Mouse (Mus musculus) stomach, embryonic 16.5 days (tissue): ENCODE data around the gene Cblc. TPM values are rescaled to one million over a fixed set of nuclear protein-coding genes. Genes with fewer than 3 reads are reported as not detected.

ENCODE experiments used
- ATAC-seq: fragments of 200-750 bp; cut with Nextera tagmentation; 2 replicates; pipeline ENCODE4 v1.8.0; 2017; ENCODE audit warnings: moderate number of reproducible peaks, moderate TSS enrichment; ENCODE audit not compliant: insufficient read depth, low FRiP score
- H3K27ac ChIP-seq: fragments of 300-500 bp; sonication (generic); 2 replicates; pipeline ENCODE4 v1.5.1; 2014; ENCODE audit warnings: low read length
- H3K27me3 ChIP-seq: fragments of 300-500 bp; sonication (generic); 2 replicates; pipeline ENCODE4 v1.6.1; 2014; ENCODE audit warnings: low read length, control low read depth, mixed read lengths; ENCODE audit not compliant: control insufficient read depth, insufficient read depth
- H3K36me3 ChIP-seq: fragments of 300-500 bp; sonication (generic); 2 replicates; pipeline ENCODE4 v1.6.1; 2014; ENCODE audit warnings: low read length; ENCODE audit not compliant: control insufficient read depth, insufficient read depth
- H3K4me1 ChIP-seq: fragments of 300-500 bp; sonication (generic); 2 replicates; pipeline ENCODE4 v1.6.1; 2014; ENCODE audit warnings: low read length, control low read depth, mixed read lengths; ENCODE audit not compliant: control insufficient read depth, insufficient read depth
- H3K4me2 ChIP-seq: fragments of 300-500 bp; sonication (generic); 2 replicates; pipeline ENCODE4 v1.6.1; 2014; ENCODE audit warnings: low read depth, low read length, mixed read lengths
- H3K4me3 ChIP-seq: fragments of 300-500 bp; sonication (generic); replicated peaks from 2 replicates; pipeline ENCODE4 v1.5.1; 2014; ENCODE audit warnings: mild to moderate bottlenecking, low read length
- H3K9ac ChIP-seq: fragments of 300-500 bp; sonication (generic); 2 replicates; pipeline ENCODE4 v1.6.1; 2014; ENCODE audit warnings: low read length
- H3K9me3 ChIP-seq: fragments of 300-500 bp; sonication (generic); replicated peaks from 2 replicates; pipeline ENCODE4 v1.6.1; 2016; ENCODE audit warnings: low read length, control low read depth; ENCODE audit not compliant: control insufficient read depth
- WGBS: fragments of 180-500 bp; shearing (Covaris S2); extraction: QIAGEN DNeasy Blood & Tissue Kit; methylation state at CpG from one replicate; pipeline ENCODE4 v1.1.7; 2014; 5-methylcytosine and 5-hydroxymethylcytosine counted together
- polyA plus RNA-seq: library from polyadenylated mRNA; unstranded; fragments of >200 nt; fragmentation: Nextera tagmentation; extraction: Ambion mirVana; gene quantifications from 2 replicates; pipeline ENCODE4 v1.2.1, GENCODE M21; 2015

Gene Cblc
- polyA plus RNA-seq, 1 experiment from 2014 or later = 31.2 TPM

DNA sequence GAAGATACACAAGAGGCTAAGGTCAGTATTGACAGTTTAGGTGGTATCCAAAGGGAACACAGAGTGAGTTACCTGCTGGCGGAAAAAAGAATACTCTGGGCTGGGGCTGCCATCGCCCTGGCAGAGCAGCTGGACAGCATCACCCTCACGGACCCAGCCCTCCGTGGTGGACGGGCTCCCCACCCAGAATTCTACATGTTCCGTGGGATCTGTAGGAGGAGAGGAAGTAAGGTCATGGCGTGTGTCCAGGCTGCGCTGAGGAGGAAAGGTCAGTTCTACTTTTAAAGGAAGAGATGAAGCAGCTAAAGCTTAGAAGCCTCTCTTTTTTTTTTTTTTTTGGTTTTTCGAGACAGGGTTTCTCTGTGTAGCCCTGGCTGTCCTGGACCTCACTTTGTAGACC, 32.0 kb downstream of the Cblc start:
- Histone ChIP-seq H3K27me3 (no peaks in the 10 kb centered on the region), H3K36me3 (peaks cover 12% of the 10 kb centered on the region; the same call in 1 of the 2 replicates), H3K9ac (no peak overlapping the region), H3K27ac (no peak overlapping the region), H3K4me2 (no peak overlapping the region), H3K4me1 (peaks cover 11% of the 10 kb centered on the region), H3K4me3 (no peak overlapping the region), H3K9me3 (no peaks in the 10 kb centered on the region)
- WGBS = 80% methylated on average over 9 of the region's 9 CpGs
- ATAC-seq = no peak

DNA sequence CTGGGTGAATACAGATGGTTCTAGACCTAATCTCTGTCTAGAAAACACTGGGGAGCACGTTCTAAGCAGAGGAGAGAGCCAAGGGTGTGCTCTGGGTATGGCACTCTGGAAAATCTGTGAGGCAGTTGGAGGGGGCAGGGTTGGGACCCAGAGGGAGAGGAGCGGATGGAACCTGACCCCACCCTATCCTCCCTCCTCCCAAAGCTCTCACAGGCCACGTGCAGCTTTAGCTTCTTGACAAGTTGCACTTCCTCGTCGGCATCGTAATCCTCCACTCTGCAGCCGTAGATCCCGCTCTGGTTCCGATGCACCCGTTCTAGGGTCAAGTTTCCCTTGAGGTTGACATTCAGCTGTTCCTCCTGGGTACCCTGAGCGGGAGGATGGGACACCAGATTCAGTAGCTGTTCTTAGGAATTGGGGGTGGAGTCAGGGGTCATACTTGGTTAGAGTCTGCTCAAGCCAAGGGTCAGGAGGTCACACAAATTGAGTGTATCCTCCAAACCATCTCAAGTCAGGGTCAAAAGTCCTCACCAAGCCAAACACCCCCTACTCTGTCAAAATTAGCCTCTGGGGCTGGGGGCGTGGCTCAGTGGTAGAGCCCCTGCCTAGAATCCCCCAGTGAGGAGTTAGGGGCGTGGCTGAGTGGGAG, 32.7 kb downstream of the Cblc start:
- no peaks in the 10 kb centered on the region for H3K9me3 ChIP-seq
- WGBS = 78% methylated on average over 13 of the region's 13 CpGs
- no peak overlapping the region for H3K4me3 ChIP-seq
- H3K36me3 ChIP-seq = peaks cover 12% of the 10 kb centered on the region; the same call in 1 of the 2 replicates
- no peak overlapping the region for H3K27ac ChIP-seq
- H3K4me2 ChIP-seq = no peak overlapping the region
- ATAC-seq = no peak
- H3K27me3 ChIP-seq = no peaks in the 10 kb centered on the region
- H3K4me1 ChIP-seq = peaks cover 5% of the 10 kb centered on the region
- no peak overlapping the region for H3K9ac ChIP-seq

GRCm38 (mm10) chr7:19762283-19762682, 34.3 kb downstream of the Cblc start:
- no peak overlapping the region for H3K9ac ChIP-seq
- H3K4me2 ChIP-seq = no peak overlapping the region
- no peaks in the 10 kb centered on the region for H3K9me3 ChIP-seq
- no peaks in the 10 kb centered on the region for H3K27me3 ChIP-seq
- WGBS = 59% methylated on average over 11 of the region's 11 CpGs
- 0 out of 2 replicates have a peak, but pooled peaks have one; percentile 30 for ATAC-seq
- no peak overlapping the region for H3K4me3 ChIP-seq
- H3K27ac ChIP-seq = no peak overlapping the region
- H3K4me1 ChIP-seq = no peaks in the 10 kb centered on the region
- peaks cover 17% of the 10 kb centered on the region; the same call in 1 of the 2 replicates for H3K36me3 ChIP-seq

GRCm38 (mm10) chr7:19760021-19760420, 36.6 kb downstream of the Cblc start:
- H3K36me3 ChIP-seq = peaks cover 17% of the 10 kb centered on the region; the same call in 1 of the 2 replicates
- H3K27ac ChIP-seq = no peak overlapping the region
- peaks cover 15% of the 10 kb centered on the region; the same call in 1 of the 2 replicates for H3K4me1 ChIP-seq
- ATAC-seq = no peak
- H3K27me3 ChIP-seq = no peaks in the 10 kb centered on the region
- no peaks in the 10 kb centered on the region for H3K9me3 ChIP-seq
- WGBS = 84% methylated on average over 13 of the region's 13 CpGs
- no peak overlapping the region for H3K4me3 ChIP-seq
- H3K4me2 ChIP-seq = no peak overlapping the region
- no peak overlapping the region for H3K9ac ChIP-seq

DNA sequence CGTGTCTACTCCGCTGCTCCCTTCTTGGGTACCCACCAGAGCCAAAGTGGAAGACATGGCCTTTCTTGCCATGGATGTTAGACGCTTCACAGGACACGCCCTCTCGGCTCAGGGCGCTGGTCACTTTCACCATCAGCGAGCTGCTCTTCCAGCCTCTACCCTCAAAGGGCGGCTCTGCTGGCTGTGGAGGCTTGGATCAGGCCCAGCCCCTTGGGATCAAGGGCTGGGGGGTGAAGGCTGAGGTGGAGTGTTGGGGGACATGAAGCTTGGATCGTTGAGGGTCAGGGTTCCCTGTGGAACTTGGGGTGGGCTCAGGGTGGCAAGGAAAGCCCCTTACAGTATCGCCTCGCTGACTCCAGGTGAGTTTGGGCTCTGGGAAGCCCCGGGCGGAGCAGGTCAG, 38.0 kb downstream of the Cblc start:
- Histone ChIP-seq H3K9ac (no peak overlapping the region), H3K27me3 (no peaks in the 10 kb centered on the region), H3K4me3 (no peak overlapping the region), H3K9me3 (no peaks in the 10 kb centered on the region), H3K4me1 (peaks cover 21% of the 10 kb centered on the region), H3K36me3 (0 out of 2 replicates have a peak, but pooled peaks cover 10% of the 10 kb centered on the region), H3K4me2 (no peak overlapping the region), H3K27ac (no peak overlapping the region)
- no peak for ATAC-seq
- WGBS = 85% methylated on average over 13 of the region's 13 CpGs

DNA sequence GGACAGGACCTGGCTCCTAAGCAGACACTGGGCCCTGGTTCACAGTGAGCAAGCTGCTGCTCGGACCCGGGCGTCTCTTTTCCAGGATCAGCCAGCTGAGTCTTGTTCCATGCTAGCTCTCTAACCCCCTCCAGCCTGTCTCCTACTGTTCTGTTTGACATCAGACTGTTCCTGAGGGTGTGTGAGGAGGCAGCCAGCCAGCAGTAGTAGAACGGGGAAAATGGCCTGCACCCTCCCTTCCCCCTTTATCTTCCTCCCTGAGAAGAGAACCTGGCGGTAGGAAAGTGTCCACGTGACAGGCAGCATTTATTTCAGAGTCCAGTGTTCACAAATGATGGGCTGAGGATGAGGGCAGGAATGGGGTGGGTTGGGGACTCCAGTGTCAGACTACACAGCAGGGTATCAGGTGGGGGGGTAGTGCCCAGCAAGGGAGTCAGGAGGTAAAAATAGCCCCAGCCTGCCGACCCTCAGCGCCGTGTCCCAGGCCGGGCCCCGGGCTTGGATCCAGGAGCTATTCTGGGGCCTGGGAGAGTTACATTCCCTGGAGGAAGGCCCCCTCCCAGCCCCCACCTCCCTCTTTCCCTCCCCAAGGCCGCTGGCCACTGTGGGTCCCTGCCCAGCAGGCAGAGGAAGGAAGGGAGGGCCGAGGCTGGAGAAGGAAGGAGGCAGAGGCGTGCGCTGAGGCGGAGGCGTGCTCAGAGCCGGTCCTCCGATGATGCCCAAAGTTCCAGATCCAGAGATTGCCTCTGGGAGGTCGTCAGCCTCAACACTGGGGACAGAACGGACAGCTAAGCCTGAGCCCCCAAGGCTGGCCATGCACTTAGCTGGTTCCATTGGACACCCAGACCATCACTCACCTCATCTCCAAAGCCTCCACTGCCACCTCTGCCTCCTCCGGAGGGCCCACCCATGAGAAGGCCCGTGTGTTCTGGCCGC, 40.5 kb downstream of the Cblc start:
- Histone ChIP-seq H3K4me1 (peaks cover 22% of the 10 kb centered on the region), H3K27me3 (no peaks in the 10 kb centered on the region), H3K9me3 (no peaks in the 10 kb centered on the region), H3K27ac (peak overlapping the region; percentile 86), H3K4me2 (peak overlapping the region; percentile 35), H3K4me3 (no peak overlapping the region), H3K9ac (peak overlapping the region; percentile 56), H3K36me3 (0 out of 2 replicates have a peak, but pooled peaks cover 5% of the 10 kb centered on the region)
- ATAC-seq = peak; percentile 84
- 51% methylated on average over 23 of the region's 24 CpGs for WGBS

- H3K4me1 ChIP-seq = peaks cover 30% of the 10 kb centered on the region
- no peaks in the 10 kb centered on the region for H3K9me3 ChIP-seq
- H3K27me3 ChIP-seq = no peaks in the 10 kb centered on the region
- no peak overlapping the region for H3K9ac ChIP-seq
- H3K27ac ChIP-seq = peak overlapping the region; percentile 86
- ATAC-seq = no peak
- 0 out of 2 replicates have a peak, but pooled peaks cover 5% of the 10 kb centered on the region for H3K36me3 ChIP-seq
- no peak overlapping the region for H3K4me2 ChIP-seq
- 81% methylated on average over 2 of the region's 2 CpGs for WGBS
- H3K4me3 ChIP-seq = no peak overlapping the region
Observed at GRCm38 (mm10) chr7:19755008-19755407, 41.6 kb downstream of the Cblc start.

DNA sequence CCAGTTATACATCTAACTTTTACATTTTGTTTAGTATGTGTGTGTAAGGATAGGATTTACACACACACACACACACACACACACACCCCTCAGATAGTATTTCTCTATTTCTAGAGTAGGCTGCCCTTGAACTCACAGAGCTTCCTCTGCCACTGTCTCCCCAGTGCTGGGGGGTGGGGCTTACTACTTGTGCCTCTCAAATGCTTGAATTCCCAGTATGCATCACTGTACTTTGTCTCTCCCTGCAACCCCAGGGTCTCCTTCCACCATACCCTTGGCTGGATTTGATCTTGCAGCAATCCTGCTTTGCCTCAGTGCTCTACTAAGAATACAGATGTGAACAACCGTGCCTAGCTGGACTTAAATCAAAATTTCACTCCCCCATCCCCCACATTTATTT, 42.5 kb downstream of the Cblc start:
- H3K36me3 ChIP-seq = 0 out of 2 replicates have a peak, but pooled peaks cover 5% of the 10 kb centered on the region
- no peak overlapping the region for H3K4me3 ChIP-seq
- H3K4me2 ChIP-seq = no peak overlapping the region
- ATAC-seq = no peak
- H3K27me3 ChIP-seq = no peaks in the 10 kb centered on the region
- no peaks in the 10 kb centered on the region for H3K9me3 ChIP-seq
- 69% methylated on average over 1 of the region's 1 CpGs for WGBS
- H3K4me1 ChIP-seq = peaks cover 30% of the 10 kb centered on the region
- peak overlapping the region; percentile 47; the same call in 1 of the 2 replicates for H3K27ac ChIP-seq
- H3K9ac ChIP-seq = no peak overlapping the region

DNA sequence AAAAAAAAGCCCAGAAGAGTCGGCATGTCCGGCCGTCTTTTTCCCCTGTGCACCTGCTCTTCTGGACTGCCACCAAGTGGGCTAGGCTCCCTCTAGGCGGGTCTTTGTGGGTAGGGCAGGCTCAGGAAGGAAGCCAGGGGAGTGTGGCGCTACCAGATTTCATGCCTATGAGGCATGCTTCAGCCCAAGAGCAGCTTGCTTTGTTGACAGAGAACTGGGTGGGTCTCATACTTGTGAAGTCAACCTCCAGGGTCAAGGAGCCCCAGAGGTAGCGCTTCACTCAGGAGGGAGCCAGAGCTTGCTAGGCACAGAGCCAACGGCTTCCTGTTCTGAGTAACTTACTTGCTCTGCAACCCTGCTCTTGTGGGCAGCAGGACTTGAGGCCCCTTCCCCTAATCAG, 43.0 kb downstream of the Cblc start:
- ATAC-seq = no peak
- no peak overlapping the region for H3K9ac ChIP-seq
- no peaks in the 10 kb centered on the region for H3K27me3 ChIP-seq
- 53% methylated on average over 7 of the region's 7 CpGs for WGBS
- H3K4me2 ChIP-seq = no peak overlapping the region
- peaks cover 31% of the 10 kb centered on the region for H3K4me1 ChIP-seq
- H3K4me3 ChIP-seq = no peak overlapping the region
- 0 out of 2 replicates have a peak, but pooled peaks cover 5% of the 10 kb centered on the region for H3K36me3 ChIP-seq
- H3K27ac ChIP-seq = peak overlapping the region; percentile 47; the same call in 1 of the 2 replicates
- no peaks in the 10 kb centered on the region for H3K9me3 ChIP-seq
